Mouse (Mus musculus): Measurements from ENCODE around the gene Hoxd13. TPM values are rescaled to one million over a fixed set of nuclear protein-coding genes. Genes with fewer than 3 reads are reported as not detected.

Gene Hoxd13
- polyA plus RNA-seq, 1 experiment from 2014 or later, result not detected

- DNase-seq (ENCODE audit: low spot score), result no peak
- H3K9me3 ChIP-seq, result no peaks in the 10 kb centered on the region
- WGBS, result 3% methylated on average over 7 of the region's 7 CpGs
- no peaks in the 10 kb centered on the region for H3K36me3 ChIP-seq
- peaks cover 100% of the 10 kb centered on the region for H3K27me3 ChIP-seq (ENCODE audit: insufficient read depth, poor library complexity, severe bottlenecking)
- H3K4me1 ChIP-seq (replicated peaks), result peaks cover 34% of the 10 kb centered on the region
- H3K27ac ChIP-seq, result no peak overlapping the region
- no peak overlapping the region for H3K4me3 ChIP-seq
Observed at GRCm38 (mm10) chr2:74695813-74696430, 27.8 kb downstream of the Hoxd13 start.

GRCm38 (mm10) chr2:74696442-74697335, 28.6 kb downstream of the Hoxd13 start:
- no peaks in the 10 kb centered on the region for H3K36me3 ChIP-seq
- H3K4me1 ChIP-seq (replicated peaks), result peaks cover 27% of the 10 kb centered on the region
- under 1% methylated on average over 34 of the region's 34 CpGs for WGBS
- no peaks in the 10 kb centered on the region for H3K9me3 ChIP-seq
- peak; percentile 57 for DNase-seq (ENCODE audit: low spot score)
- H3K27ac ChIP-seq, result no peak overlapping the region
- peaks cover 100% of the 10 kb centered on the region for H3K27me3 ChIP-seq (ENCODE audit: insufficient read depth, poor library complexity, severe bottlenecking)
- no peak overlapping the region for H3K4me3 ChIP-seq

- H3K27ac ChIP-seq, result no peak within 1 kb of the TSS
- peak; percentile 76 for DNase-seq (ENCODE audit: low spot score)
- H3K4me1 ChIP-seq (replicated peaks), result peaks cover 20% of the 10 kb centered on the region
- H3K36me3 ChIP-seq, result no peaks in the 10 kb centered on the region
- peaks cover 100% of the 10 kb centered on the region for H3K27me3 ChIP-seq (ENCODE audit: insufficient read depth, poor library complexity, severe bottlenecking)
- no peaks in the 10 kb centered on the region for H3K9me3 ChIP-seq
- WGBS, result under 1% methylated on average over 43 of the region's 43 CpGs
- peak within 1 kb of the TSS; percentile 39 for H3K4me3 ChIP-seq
Observed at GRCm38 (mm10) chr2:74697567-74698121, 29.5 kb downstream of the Hoxd13 start, which contains the start of gene Hoxd9. TSS of gene Hoxd9 (plus strand) at chr2:74697727.

GRCm38 (mm10) chr2:74698201-74699052, 30.3 kb downstream of the Hoxd13 start:
- Histone ChIP-seq H3K4me1 (replicated peaks) (peaks cover 17% of the 10 kb centered on the region), H3K4me3 (peak overlapping the region; percentile 39), H3K27me3 (ENCODE audit: insufficient read depth, poor library complexity, severe bottlenecking) (peaks cover 100% of the 10 kb centered on the region), H3K36me3 (no peaks in the 10 kb centered on the region), H3K27ac (no peak overlapping the region), H3K9me3 (no peaks in the 10 kb centered on the region)
- under 1% methylated on average over 86 of the region's 86 CpGs for WGBS
- DNase-seq (ENCODE audit: low spot score), result peak; percentile 74

GRCm38 (mm10) chr2:74699053-74699430, 30.9 kb downstream of the Hoxd13 start:
- Histone ChIP-seq H3K27ac (no peak overlapping the region), H3K27me3 (ENCODE audit: insufficient read depth, poor library complexity, severe bottlenecking) (peaks cover 100% of the 10 kb centered on the region), H3K4me3 (no peak overlapping the region), H3K4me1 (replicated peaks) (peaks cover 17% of the 10 kb centered on the region), H3K9me3 (no peaks in the 10 kb centered on the region), H3K36me3 (no peaks in the 10 kb centered on the region)
- peak; percentile 48 for DNase-seq (ENCODE audit: low spot score)
- under 1% methylated on average over 17 of the region's 17 CpGs for WGBS

GRCm38 (mm10) chr2:74699664-74700545, 31.8 kb downstream of the Hoxd13 start:
- peaks cover 100% of the 10 kb centered on the region for H3K27me3 ChIP-seq (ENCODE audit: insufficient read depth, poor library complexity, severe bottlenecking)
- H3K4me3 ChIP-seq, result no peak overlapping the region
- no peak overlapping the region for H3K27ac ChIP-seq
- WGBS, result 2% methylated on average over 23 of the region's 23 CpGs
- DNase-seq (ENCODE audit: low spot score), result peak; percentile 41
- no peaks in the 10 kb centered on the region for H3K36me3 ChIP-seq
- peaks cover 22% of the 10 kb centered on the region for H3K4me1 ChIP-seq (replicated peaks)
- no peaks in the 10 kb centered on the region for H3K9me3 ChIP-seq

GRCm38 (mm10) chr2:74700546-74701112, 32.5 kb downstream of the Hoxd13 start:
- Histone ChIP-seq H3K36me3 (no peaks in the 10 kb centered on the region), H3K4me1 (replicated peaks) (peaks cover 29% of the 10 kb centered on the region), H3K27me3 (ENCODE audit: insufficient read depth, poor library complexity, severe bottlenecking) (peaks cover 100% of the 10 kb centered on the region), H3K4me3 (no peak overlapping the region), H3K9me3 (no peaks in the 10 kb centered on the region), H3K27ac (no peak overlapping the region)
- WGBS, result 1% methylated on average over 22 of the region's 22 CpGs
- DNase-seq (ENCODE audit: low spot score), result peak; percentile 39

GRCm38 (mm10) chr2:74701949-74702819, 34.1 kb downstream of the Hoxd13 start:
- WGBS, result 13% methylated on average over 17 of the region's 17 CpGs
- H3K9me3 ChIP-seq, result no peaks in the 10 kb centered on the region
- DNase-seq (ENCODE audit: low spot score), result peak; percentile 75
- H3K4me3 ChIP-seq, result no peak overlapping the region
- H3K4me1 ChIP-seq (replicated peaks), result peaks cover 32% of the 10 kb centered on the region
- H3K27ac ChIP-seq, result no peak overlapping the region
- H3K27me3 ChIP-seq (ENCODE audit: insufficient read depth, poor library complexity, severe bottlenecking), result peaks cover 100% of the 10 kb centered on the region
- no peaks in the 10 kb centered on the region for H3K36me3 ChIP-seq

GRCm38 (mm10) chr2:74702820-74703219, 34.7 kb downstream of the Hoxd13 start:
- no peak for DNase-seq (ENCODE audit: low spot score)
- Histone ChIP-seq H3K4me3 (no peak overlapping the region), H3K4me1 (replicated peaks) (peaks cover 26% of the 10 kb centered on the region), H3K9me3 (no peaks in the 10 kb centered on the region), H3K27me3 (ENCODE audit: insufficient read depth, poor library complexity, severe bottlenecking) (peaks cover 100% of the 10 kb centered on the region), H3K27ac (no peak overlapping the region), H3K36me3 (no peaks in the 10 kb centered on the region)
- 13% methylated on average over 6 of the region's 6 CpGs for WGBS

GRCm38 (mm10) chr2:74703317-74703716, 35.2 kb downstream of the Hoxd13 start:
- peaks cover 100% of the 10 kb centered on the region for H3K27me3 ChIP-seq (ENCODE audit: insufficient read depth, poor library complexity, severe bottlenecking)
- WGBS, result 2% methylated on average over 10 of the region's 10 CpGs
- peak; percentile 34 for DNase-seq (ENCODE audit: low spot score)
- no peak overlapping the region for H3K4me3 ChIP-seq
- no peaks in the 10 kb centered on the region for H3K36me3 ChIP-seq
- H3K4me1 ChIP-seq (replicated peaks), result peaks cover 21% of the 10 kb centered on the region
- no peak overlapping the region for H3K27ac ChIP-seq
- H3K9me3 ChIP-seq, result no peaks in the 10 kb centered on the region
